Mouse (Mus musculus) CD4-positive, CD25-positive, alpha-beta regulatory T cell, adult 4 months (primary cell): Measurements from ENCODE around the gene Serpinb9. TPM values are rescaled to one million over a fixed set of nuclear protein-coding genes. Genes with fewer than 3 reads are reported as not detected.
"Not testable (repeated sequence)": the region's sequence is repeated elsewhere in the genome, so short reads cannot be mapped to it uniquely, and the experiment has no call there.

ENCODE experiments used
- ATAC-seq: one replicate; pipeline ENCODE4 v1.8.0; 2017
- polyA plus RNA-seq, 2 experiments: library from polyadenylated mRNA; unstranded; fragments of 100-300 nt; shearing (Covaris generic); gene quantifications; one replicate each; pipeline ENCODE4 v1.2.1; 2017

Serpinb9 gene
- polyA plus RNA-seq = 10 to 100 TPM; 21.9 to 23.4 TPM

DNA sequence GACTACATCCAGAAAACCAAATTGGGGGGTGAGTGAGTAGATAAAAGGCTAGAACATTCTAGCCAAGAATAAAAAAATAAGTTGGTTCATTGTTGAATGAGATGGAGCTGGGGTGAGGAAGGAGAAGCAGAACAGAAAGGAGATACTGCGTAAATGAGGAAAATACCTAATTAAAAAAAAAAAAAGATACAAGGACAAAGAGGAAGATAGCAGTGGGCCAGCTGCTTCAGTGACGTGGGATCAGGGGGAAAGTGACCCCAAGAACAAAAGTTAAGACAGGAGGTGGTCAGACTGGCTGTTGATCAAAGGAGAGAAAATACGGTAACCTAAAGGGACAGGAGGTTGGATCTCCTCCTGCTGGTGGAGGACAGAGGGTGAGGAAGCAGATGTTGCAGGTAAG is at the start of gene Serpinb9:
TSS of gene Serpinb9 (plus strand) at position 301 of the 400 bp plus-strand sequence.
- no peak for ATAC-seq

DNA sequence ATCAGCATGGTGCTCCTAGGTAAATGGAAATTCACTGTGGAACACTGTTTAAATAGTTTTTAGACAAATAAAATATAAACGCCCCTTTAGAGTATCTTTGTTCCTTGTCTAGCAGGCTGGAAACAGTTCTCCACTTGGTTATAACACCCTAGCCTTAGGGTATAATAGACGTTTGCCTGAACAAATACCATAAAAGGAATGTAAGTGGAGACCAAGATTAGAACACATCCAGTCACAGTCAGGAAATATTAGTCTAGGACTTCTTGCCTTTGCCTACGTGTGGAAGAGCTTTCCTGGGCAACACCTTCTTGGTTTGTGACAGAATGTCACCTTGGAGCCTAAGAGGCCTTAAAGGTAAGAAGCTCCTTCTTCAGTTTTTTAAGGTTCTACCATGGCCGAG is 46.5 kb upstream of the Serpinb9 start:
- ATAC-seq = no peak

DNA sequence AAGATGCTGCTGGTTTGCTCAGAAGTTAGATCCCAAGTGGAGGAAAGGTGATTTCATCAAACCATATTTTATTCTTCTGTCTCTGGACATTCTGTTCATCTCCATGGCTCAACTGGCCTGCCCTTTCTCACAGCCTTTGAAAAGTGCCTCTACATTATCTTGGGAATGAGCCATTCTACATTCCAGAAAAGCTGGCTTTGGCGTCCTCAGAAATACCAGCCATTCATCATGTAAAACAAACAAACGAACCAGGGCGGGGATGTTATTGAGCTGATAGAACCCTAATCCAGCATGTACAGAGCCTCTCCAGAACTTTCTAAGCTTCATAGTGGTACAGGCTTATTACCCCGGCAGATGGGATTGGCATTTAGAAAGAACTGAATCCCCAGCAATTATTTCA is 45.1 kb upstream of the Serpinb9 start:
- ATAC-seq = no peak

DNA sequence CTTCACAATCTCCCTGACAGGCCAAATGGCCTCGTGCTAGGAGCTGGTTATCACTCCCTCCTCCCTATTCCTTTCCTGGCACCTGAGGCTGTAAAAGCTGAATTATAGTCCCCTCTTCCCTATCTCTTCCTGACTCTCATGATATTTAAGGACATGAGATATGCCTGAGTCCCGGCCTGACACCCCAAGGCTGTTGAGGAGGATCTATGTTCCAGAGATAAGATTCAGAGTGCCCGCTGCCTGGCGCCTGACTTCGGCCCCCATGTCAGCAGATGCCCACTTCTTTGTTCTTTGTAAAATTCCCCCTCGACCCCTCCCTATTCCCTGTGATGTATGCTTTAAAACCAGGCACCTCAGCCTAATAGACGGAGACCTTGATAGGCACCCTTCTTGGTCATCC is 44.5 kb upstream of the Serpinb9 start:
- ATAC-seq = not testable (repeated sequence)

DNA sequence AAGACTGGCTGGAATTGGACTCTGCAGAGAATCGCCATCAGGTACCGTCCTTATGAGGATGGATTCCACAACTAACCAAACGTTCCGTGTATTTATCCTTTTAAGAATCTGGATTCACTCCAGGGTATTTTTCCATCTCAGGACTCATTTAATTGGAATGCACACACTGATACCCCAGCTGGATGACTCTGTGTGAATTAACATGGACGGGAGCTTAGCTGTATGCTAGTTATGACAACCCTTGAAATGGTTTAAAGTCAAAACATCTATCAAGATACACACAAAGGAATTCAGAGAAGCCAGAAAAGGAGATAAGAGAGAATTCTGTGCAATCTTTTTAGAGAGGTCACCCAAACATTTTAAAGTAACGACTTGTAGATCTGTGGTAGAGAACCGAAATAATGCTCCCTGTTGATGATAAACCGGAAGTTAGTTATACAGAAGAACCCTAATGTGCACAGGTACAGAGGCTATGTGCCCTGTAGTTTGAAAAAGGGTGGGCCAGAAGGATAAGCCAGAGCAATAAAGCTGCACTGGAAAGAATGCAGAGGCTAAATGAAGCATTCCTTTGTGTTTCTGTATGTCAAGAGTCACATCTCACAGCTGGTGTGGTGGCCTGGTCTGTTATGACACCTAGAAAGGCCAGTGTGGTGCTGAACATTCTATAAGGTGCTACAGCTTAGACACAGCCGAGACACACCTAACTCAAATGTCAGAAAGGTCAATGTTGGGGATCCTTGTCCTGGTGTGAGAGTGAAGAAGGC is 38.9 kb upstream of the Serpinb9 start:
- no peak for ATAC-seq

DNA sequence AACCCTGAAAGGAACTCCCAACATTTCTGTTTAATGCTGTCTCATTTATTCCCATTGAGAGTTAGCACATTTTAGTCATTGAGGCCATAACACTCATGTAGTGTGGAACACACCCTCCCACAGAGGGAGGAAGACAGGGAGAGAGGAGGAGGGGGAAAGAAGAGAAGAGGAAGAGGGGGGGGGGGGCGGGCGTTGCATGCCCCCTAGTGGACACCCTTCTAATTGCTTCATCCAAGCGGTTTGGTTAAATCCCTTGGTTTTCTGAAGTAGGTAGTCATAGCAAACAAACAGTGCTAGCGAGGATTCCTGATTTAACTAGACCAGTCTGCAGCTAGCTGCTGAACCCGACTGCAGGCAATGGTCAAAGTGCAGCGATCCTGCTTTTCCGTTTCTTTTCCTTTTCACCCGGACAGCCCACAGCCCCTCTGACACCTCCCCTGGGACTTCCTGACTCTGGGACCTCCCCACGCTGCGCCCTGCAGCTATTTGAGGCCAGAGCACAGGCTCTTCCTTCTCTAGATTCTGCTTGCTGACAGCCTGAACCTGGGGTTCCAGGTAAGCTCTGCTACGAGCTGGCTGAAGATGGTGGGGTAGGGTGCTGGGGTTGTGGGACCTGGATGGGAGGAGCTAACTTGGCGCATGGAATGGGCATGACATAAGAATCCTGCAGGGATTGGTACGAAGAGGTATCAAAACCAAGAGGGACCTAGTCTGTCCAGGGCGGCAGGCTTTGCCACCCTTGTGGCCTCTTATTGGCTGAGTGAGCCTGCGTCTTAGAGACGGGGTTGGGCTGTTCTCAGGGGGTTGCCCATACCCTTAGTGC is 37.9 kb upstream of the Serpinb9 start, which contains the start of gene Serpinb6b:
TSS of gene Serpinb6b (plus strand) at position 221 of the 823 bp plus-strand sequence.
- peak; percentile 64 for ATAC-seq

- ATAC-seq = peak; percentile 66
These were observed 36.9 kb upstream of the Serpinb9 start for GRCm38 (mm10) chr13:32966116-32966515.

DNA sequence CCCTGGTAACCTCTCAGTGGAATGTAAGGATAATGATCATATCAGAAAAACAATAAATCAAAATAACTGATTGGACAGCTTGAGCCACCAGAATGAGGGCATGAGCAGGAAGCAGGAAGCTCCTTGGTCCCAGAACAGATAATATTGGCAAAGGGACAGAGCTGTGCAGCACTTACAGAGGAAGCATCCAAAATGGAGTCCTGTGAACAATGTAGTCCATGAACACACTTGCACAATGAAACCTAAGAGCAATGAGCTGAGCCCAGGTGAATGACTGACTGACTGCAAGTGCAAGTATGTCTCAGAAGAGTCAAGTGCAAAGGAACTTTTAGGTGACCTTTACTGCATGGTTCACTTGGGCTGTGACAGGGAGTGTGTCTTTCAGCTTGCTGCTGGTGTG is 35.8 kb upstream of the Serpinb9 start:
- ATAC-seq = no peak

DNA sequence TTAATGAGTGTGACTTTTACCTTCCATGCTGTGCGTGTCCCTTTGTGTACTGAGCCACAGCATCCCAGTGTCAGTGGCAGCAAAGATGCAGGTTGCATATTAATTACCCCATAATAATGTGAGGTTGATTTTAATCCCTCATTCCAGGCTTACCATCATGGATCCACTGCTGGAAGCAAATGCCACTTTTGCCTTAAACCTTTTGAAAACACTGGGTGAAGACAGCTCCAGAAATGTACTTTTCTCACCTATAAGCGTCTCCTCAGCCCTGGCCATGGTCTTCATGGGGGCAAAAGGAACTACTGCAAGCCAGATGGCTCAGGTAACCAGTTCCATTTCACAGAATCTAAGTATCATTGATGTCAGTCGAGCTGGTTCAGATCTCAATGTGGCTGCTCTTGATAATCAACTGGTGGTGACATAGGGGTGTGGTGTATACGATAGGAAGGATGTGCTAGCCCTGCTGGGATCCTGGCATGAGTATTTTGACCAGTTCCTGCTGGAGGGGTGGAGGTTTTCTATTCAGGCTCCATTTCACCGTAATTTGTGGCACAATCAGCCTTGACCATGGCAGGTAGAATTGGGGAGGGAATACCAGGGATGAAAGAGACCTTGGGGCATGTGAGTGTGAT is 34.6 kb upstream of the Serpinb9 start:
- no peak for ATAC-seq

DNA sequence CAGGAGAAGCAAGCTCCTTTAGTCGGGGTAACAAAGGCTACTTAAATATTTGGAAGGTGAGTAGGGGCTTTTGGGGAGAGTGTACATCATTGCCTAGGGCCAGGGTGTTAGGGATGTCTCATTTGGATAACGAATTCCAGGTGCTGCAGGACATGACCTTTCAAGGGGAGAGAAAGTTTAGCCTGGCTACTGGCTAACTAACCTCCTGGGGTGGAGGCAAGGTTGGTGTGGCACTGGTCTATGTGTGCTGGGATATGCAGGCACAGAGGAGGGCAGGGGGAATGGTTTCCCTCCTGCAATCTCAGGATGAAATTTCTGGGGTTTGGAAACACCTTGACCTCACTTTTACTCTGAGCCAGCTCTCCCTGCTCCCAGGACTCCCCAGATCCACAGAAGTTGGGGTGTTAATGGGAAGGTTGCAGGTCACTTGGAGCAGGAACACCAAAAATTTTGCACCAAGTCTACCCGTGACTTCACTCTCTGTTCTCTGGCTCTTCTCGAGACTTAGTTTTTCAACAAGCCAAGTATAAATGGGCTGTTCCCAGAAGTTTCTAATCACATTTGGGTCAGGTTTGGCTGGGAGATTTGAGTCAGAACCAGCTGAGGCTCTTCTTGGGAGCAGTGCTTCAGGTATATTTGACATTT is 33.9 kb upstream of the Serpinb9 start:
- no peak for ATAC-seq

- no peak for ATAC-seq
These were observed 33.4 kb upstream of the Serpinb9 start for GRCm38 (mm10) chr13:32969641-32970040.

DNA sequence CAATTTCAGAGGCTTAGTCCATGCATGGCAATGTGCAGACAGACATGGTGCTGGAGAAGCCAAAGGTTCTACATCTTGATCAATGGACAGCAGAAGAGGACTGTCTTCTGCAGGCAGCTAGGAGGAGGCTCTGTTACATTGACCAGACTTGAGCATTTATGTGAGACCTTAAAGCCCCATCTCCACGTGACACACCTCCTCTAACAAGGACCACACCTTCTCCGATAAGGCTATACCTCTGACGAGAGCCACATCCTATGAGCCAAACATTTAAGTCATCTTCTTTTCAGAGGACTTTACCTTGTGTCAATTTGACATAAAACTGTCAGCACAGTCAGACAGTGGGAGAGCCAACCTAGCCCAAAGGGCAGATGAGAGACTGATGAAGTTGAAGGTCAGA is 32.3 kb upstream of the Serpinb9 start:
- ATAC-seq = no peak

DNA sequence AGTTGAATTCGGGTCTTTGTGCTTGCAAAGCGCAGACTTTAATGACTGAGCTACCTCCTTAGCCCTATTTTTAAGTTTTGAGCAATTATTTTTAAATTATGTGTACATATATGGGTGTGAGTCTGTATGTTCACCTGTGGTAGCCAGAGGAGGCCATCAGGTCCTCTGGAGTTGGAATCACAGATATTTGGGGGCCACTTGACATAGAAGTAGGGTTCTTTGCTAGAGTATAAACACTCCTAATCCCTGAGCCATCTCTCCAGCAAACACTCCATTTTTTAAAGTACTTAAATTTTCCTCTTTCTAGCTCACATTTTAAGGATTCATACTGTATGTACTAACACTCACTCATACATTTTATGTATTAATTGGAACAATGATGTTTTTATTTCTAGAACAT is 28.8 kb upstream of the Serpinb9 start:
- ATAC-seq = no peak

- no peak for ATAC-seq
These were observed 28.1 kb upstream of the Serpinb9 start for GRCm38 (mm10) chr13:32974889-32975460.

DNA sequence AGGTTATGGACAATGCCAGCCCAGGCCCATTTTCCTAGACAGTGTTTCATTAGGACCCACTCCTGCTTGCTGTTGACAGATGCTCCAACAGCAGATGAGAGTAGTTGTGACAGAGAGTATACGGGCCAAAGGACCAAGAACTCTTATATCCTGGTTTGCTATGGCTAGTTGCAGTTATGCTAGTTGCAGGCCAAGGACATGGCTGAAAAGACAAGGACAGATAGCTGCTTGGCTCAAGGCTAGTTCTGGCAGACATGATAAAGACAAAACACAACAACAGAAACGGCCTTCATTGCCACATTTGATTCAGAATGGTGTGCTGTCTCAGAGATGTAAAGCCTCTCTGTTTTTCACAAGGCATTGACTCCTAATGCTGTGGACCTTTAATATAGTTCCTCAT is 27.3 kb upstream of the Serpinb9 start:
- ATAC-seq = no peak

- peak; percentile 23 for ATAC-seq
These were observed 20.5 kb upstream of the Serpinb9 start for GRCm38 (mm10) chr13:32982556-32983042.

GRCm38 (mm10) chr13:32986256-32986655 is 16.8 kb upstream of the Serpinb9 start:
- ATAC-seq = no peak

- ATAC-seq = peak; percentile 77
These were observed 9.7 kb upstream of the Serpinb9 start for GRCm38 (mm10) chr13:32993152-32993893.

DNA sequence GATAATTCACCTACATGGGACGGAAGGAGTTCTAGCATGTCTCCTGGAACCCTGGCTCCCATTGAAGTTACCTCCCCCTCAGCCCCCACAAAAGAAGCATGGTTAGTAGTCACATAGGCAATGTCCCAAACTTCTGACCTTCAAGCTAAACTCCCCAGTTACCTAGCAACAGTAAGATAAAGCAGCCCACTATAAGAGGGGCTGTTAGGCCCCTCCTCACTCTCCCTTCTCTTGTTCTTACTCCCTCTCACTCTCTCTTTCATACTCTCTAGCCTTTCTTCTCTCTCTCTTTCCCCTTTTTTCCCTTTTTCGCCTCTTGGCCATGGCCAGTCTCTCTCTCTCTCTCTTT is 9.2 kb upstream of the Serpinb9 start:
- no peak for ATAC-seq

- no peak for ATAC-seq
These were observed 8.0 kb upstream of the Serpinb9 start for GRCm38 (mm10) chr13:32995051-32995450.

DNA sequence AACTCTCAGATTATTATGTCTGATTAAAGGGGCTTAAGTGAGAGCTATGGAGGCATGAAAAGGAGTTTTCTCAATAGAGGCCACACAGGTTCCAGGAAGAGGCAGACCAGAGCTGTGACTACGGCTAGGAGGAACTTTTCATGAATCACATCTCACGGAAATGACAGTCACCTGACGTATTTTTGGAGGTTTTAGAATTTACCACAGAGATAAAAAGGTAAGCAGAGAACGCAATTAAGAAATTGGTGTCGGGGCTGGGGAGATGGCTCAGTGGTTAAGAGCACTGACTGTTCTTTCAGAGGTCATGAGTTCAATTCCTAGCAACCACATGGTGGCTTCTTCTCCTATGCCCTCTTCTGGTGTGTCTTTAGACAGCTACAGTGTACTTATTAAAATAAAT is 1.7 kb upstream of the Serpinb9 start:
- peak; percentile 51 for ATAC-seq
